Mouse (Mus musculus): Measurements from ENCODE around the gene Trio.

GRCm38 (mm10) chr15:27992596-27992995, 33.1 kb downstream of the Trio start:
- TF ChIP-seq CTCF (IDR thresholded peaks at IDR 0.05; ENCODE audit: low read depth) (no peak), EP300 (IDR thresholded peaks at IDR 0.05; ENCODE audit: low read depth) (no peak; the same call in 1 of the 2 replicates)

Data from liver, postnatal 0 days (tissue).